In the genomic region with DNA sequence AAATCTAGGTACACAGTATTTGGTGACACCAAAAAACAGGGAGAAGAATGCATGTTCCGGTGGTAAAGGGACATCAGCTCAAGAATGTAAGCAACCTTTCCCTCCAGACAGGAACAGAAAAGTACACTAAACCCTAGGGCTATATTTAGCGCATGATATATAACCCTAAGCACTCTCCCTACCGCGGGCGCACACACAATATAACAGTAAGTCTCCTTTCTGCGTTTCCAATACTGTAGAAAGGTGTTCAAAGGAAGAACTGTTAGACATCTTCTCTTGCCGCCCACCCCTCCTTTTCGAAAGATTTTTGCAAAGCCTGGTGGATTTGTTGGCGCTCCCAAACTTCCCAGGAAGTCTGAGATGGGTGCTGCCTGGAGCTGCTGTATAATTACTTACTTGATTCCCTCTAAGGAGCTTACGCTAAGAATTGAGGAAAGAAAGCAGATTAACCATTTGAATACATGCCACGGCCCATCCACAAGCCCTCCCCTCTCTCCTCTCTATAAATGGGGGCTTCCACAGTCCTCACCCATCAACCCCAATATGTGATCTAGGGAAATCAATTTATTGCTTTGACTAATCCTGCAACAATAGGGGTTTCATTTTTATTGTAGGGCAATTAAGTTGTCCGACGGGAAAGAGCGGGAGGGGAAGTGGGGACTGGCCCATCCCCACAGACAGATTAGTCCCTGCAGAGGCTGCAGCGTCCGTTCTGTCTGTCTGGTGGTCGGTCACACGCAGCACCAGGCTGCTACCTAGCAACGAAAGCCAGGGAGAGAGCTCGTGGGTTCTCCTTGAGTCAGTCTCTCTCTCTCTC, we compare ENCODE assay signal across 12 mouse cellular contexts. TPM values are rescaled to one million over a fixed set of nuclear protein-coding genes. Genes with fewer than 3 reads are reported as not detected.
A peak's percentile ranks its signal among the peaks of the same experiment; 100 is the strongest.
DNase-seq lines count a peak whose midpoint lies in the region; ATAC-seq and TF ChIP-seq lines count a peak whose summit lies in the region.
"Had no signal": no experiment of that assay in that cellular context is flagged by ENCODE, and none has a peak within 500 bp of the region (broad histone marks: within the 10 kb centered on the region; RNA-seq: fewer than 3 reads in every experiment).

No protein-coding gene starts in this region.

- intact Hi-C loops in heart, postnatal 36 days (cut with DNase I) = no loop called here

- H3K36me3 ChIP-seq in heart, embryonic 12.5 days = no peaks in the 10 kb centered on the region
- H3K36me3 ChIP-seq in hindbrain, embryonic 14.5 days (replicated peaks; ENCODE audit: control insufficient read depth, insufficient read depth) = no peaks in the 10 kb centered on the region
- no peaks in the 10 kb centered on the region for H3K36me3 ChIP-seq in myocyte (ENCODE audit: control insufficient read depth, insufficient read depth)
- H3K36me3 ChIP-seq: liver, embryonic 13.5 days had no signal

- ATAC-seq in heart, embryonic 12.5 days (ENCODE audit: insufficient number of reproducible peaks, low FRiP score) = no peak
- ATAC-seq in hindbrain, embryonic 14.5 days (ENCODE audit: low FRiP score) = no peak

- DNase-seq in heart, postnatal 36 days = no peak
- peak; percentile 40 for DNase-seq in embryo, embryonic 9.5 days (ENCODE audit: extremely low spot score)
- no peak for DNase-seq in hindbrain, embryonic 14.5 days (ENCODE audit: low spot score)
- no peak for DNase-seq in Muller cell, postnatal 12 days (ENCODE audit: inconsistent ontology term)
- DNase-seq in frontal cortex, postnatal 25 days (ENCODE audit: low spot score in 2 of 2) = no peak
- DNase-seq in urinary bladder, adult 18-20 months (ENCODE audit: low spot score in 2 of 2) = no peak
- DNase-seq: B cell, adult 2 months; liver, embryonic 13.5 days had no signal

- H3K79me2 ChIP-seq in myocyte (ENCODE audit: control insufficient read depth, insufficient read depth) = no peaks in the 10 kb centered on the region

- TF ChIP-seq POLR2A in myocyte (IDR thresholded peaks at IDR 0.05; ENCODE audit: insufficient read length, low read depth) = no peak

- H3K4me3 ChIP-seq in heart, embryonic 12.5 days = peak overlapping the region; percentile 69
- H3K4me3 ChIP-seq in hindbrain, embryonic 14.5 days (replicated peaks; ENCODE audit: low read length) = peak overlapping the region; percentile 57
- peak overlapping the region; percentile 16 for H3K4me3 ChIP-seq in myocyte

- H3K9ac ChIP-seq in heart, embryonic 12.5 days = no peak overlapping the region
- 0 out of 2 replicates have a peak overlapping the region, but pooled peaks have one; percentile 5 for H3K9ac ChIP-seq in hindbrain, embryonic 14.5 days
- H3K9ac ChIP-seq: liver, embryonic 13.5 days had no signal

- WGBS in heart, embryonic 12.5 days = 2% methylated on average over 20 of the region's 20 CpGs
- 6% methylated on average over 20 of the region's 20 CpGs for WGBS in hindbrain, embryonic 14.5 days

- H3K27ac ChIP-seq in heart, embryonic 12.5 days (ENCODE audit: poor library complexity, severe bottlenecking) = no peak overlapping the region
- no peak overlapping the region for H3K27ac ChIP-seq in hindbrain, embryonic 14.5 days
- H3K27ac ChIP-seq: liver, embryonic 13.5 days had no signal

- H3K27me3 ChIP-seq in heart, embryonic 12.5 days (replicated peaks) = peaks cover 36% of the 10 kb centered on the region
- H3K27me3 ChIP-seq in hindbrain, embryonic 14.5 days (ENCODE audit: control insufficient read depth, insufficient read depth, low read length) = peaks cover 39% of the 10 kb centered on the region
- peaks cover 17% of the 10 kb centered on the region for H3K27me3 ChIP-seq in myocyte (ENCODE audit: control insufficient read depth, insufficient read depth, insufficient read length)

- H3ac ChIP-seq in myocyte (ENCODE audit: control insufficient read depth, insufficient read length) = no peak overlapping the region

- peaks cover 28% of the 10 kb centered on the region for H3K4me1 ChIP-seq in heart, embryonic 12.5 days (replicated peaks)
- H3K4me1 ChIP-seq in hindbrain, embryonic 14.5 days (replicated peaks; ENCODE audit: control insufficient read depth, insufficient read depth, low read length) = peaks cover 13% of the 10 kb centered on the region; the same call in 1 of the 2 replicates

- H3K9me3 ChIP-seq in heart, embryonic 12.5 days (replicated peaks) = no peaks in the 10 kb centered on the region
- no peaks in the 10 kb centered on the region for H3K9me3 ChIP-seq in hindbrain, embryonic 14.5 days (ENCODE audit: control insufficient read depth, low read length)
- H3K9me3 ChIP-seq: liver, embryonic 13.5 days had no signal

- peak overlapping the region; percentile 98 for H3K4me2 ChIP-seq in heart, embryonic 12.5 days
- peak overlapping the region; percentile 94 for H3K4me2 ChIP-seq in hindbrain, embryonic 14.5 days (replicated peaks)
- H3K4me2 ChIP-seq in myocyte (ENCODE audit: low read depth) = peak overlapping the region; percentile 82

TF ChIP-seq in myocyte, 11 proteins besides CTCF, POLR2A, EP300 and RAD21:
- TF ChIP-seq MAX (IDR thresholded peaks at IDR 0.05; ENCODE audit: low read depth) (no peak), REST (IDR thresholded peaks at IDR 0.05; ENCODE audit: insufficient read depth, insufficient read length) (no peak), CEBPB (IDR thresholded peaks at IDR 0.05; ENCODE audit: insufficient read depth, poor library complexity, severe bottlenecking) (no peak), USF1 (IDR thresholded peaks at IDR 0.05; ENCODE audit: low read depth) (no peak), E2F4 (IDR thresholded peaks at IDR 0.05; ENCODE audit: insufficient read depth) (no peak), SRF (IDR thresholded peaks at IDR 0.05; ENCODE audit: control insufficient read depth, insufficient read length, low read depth) (no peak), TCF3 (IDR thresholded peaks at IDR 0.05; ENCODE audit: insufficient read length, low read depth) (no peak), MYOG (IDR thresholded peaks at IDR 0.05; ENCODE audit: control insufficient read depth in 1 of 3, insufficient read depth in 1 of 3, insufficient read length in 2 of 3, low read depth in 2 of 3) (no peak), MYOD1 (IDR thresholded peaks at IDR 0.05; ENCODE audit: control insufficient read depth in 1 of 3, insufficient read length in 2 of 3, low read depth in 2 of 3) (no peak)

RNA-seq across cellular contexts. Expression of a gene that starts 1.5 kb away (rescaled TPM):
- 0.74 and 0.78 TPM in 2 replicates for polyA plus RNA-seq in heart, embryonic 12.5 days (2016; fragmentation: Nextera tagmentation; extraction: Ambion mirVana)
- total RNA-seq in heart, postnatal 36 days (2021) = 1 to 10 TPM in 1 of 2 experiments, under 1 TPM in 1; 0.89 to 1.7 TPM
- polyA plus RNA-seq in hindbrain, embryonic 14.5 days (2014; fragmentation: Nextera tagmentation; extraction: Ambion mirVana) = 1.1 and 1.7 TPM in 2 replicates
- polyA plus RNA-seq in myocyte (2012; fragmentation: generic; extraction: Trizol) = 0.07 TPM
- total RNA-seq: hematopoietic stem cell, adult 5-6 weeks had no signal
- polyA plus RNA-seq: small intestine, adult 2 months had no signal

Comparison
In these comparisons a context has a peak if more than half of its experiments do, and no peak if none do; other contexts are left out.
1. H3K4me3 ChIP-seq: peak in every context shown above with its lines; median percentile 69 in heart, embryonic 12.5 days; 57 in hindbrain, embryonic 14.5 days; 16 in myocyte.